Mouse (Mus musculus) stomach, embryonic 14.5 days (tissue): ENCODE data around the gene Qrich1. TPM values are rescaled to one million over a fixed set of nuclear protein-coding genes. Genes with fewer than 3 reads are reported as not detected.

Experiments used
- ATAC-seq: fragments of 200-750 bp; cut with Nextera tagmentation; 2 replicates; pipeline ENCODE4 v1.8.0; 2017; ENCODE audit warnings: low read depth, moderate TSS enrichment; ENCODE audit not compliant: insufficient number of reproducible peaks, insufficient read depth, low FRiP score
- H3K27ac ChIP-seq: fragments of 300-500 bp; sonication (generic); 2 replicates; pipeline ENCODE4 v1.5.1; 2014; ENCODE audit warnings: mild to moderate bottlenecking, low read length, moderate library complexity, mixed read lengths
- H3K27me3 ChIP-seq: fragments of 300-500 bp; sonication (generic); 2 replicates; pipeline ENCODE4 v1.6.1; 2014; ENCODE audit warnings: low read length, control low read depth, mixed read lengths; ENCODE audit not compliant: control insufficient read depth, insufficient read depth
- H3K36me3 ChIP-seq: fragments of 300-500 bp; sonication (generic); 2 replicates; pipeline ENCODE4 v1.6.1; 2014; ENCODE audit warnings: mild to moderate bottlenecking, control low read depth, low read length, moderate library complexity, mixed read lengths; ENCODE audit not compliant: control insufficient read depth, insufficient read depth
- H3K4me1 ChIP-seq: fragments of 300-500 bp; sonication (generic); 2 replicates; pipeline ENCODE4 v1.6.1; 2014; ENCODE audit warnings: low read length, control low read depth, mixed read lengths; ENCODE audit not compliant: control insufficient read depth, insufficient read depth
- H3K4me2 ChIP-seq: fragments of 300-500 bp; sonication (generic); replicated peaks from 2 replicates; pipeline ENCODE4 v1.6.1; 2014; ENCODE audit warnings: low read depth, low read length, control low read depth
- H3K4me3 ChIP-seq: fragments of 300-500 bp; sonication (generic); 2 replicates; pipeline ENCODE4 v1.5.1; 2014; ENCODE audit warnings: low read depth, low read length, control low read depth
- H3K9ac ChIP-seq: fragments of 300-500 bp; sonication (generic); replicated peaks from 2 replicates; pipeline ENCODE4 v1.6.1; 2014; ENCODE audit warnings: low read depth, mild to moderate bottlenecking, control low read depth, low read length, moderate library complexity, mixed read lengths
- H3K9me3 ChIP-seq: fragments of 300-500 bp; sonication (generic); 2 replicates; pipeline ENCODE4 v1.6.1; 2016; ENCODE audit warnings: low read depth, low read length, control low read depth; ENCODE audit not compliant: control insufficient read depth
- WGBS: fragments of 180-500 bp; shearing (Covaris S2); extraction: QIAGEN DNeasy Blood & Tissue Kit; methylation state at CpG from one replicate; pipeline ENCODE4 v1.1.7; 2014; 5-methylcytosine and 5-hydroxymethylcytosine counted together
- polyA plus RNA-seq: library from polyadenylated mRNA; unstranded; fragments of >200 nt; fragmentation: Nextera tagmentation; extraction: Ambion mirVana; gene quantifications from 2 replicates; pipeline ENCODE4 v1.2.1, GENCODE M21; 2014

Gene Qrich1
- polyA plus RNA-seq, 1 experiment from 2014 or later = 121 TPM

DNA sequence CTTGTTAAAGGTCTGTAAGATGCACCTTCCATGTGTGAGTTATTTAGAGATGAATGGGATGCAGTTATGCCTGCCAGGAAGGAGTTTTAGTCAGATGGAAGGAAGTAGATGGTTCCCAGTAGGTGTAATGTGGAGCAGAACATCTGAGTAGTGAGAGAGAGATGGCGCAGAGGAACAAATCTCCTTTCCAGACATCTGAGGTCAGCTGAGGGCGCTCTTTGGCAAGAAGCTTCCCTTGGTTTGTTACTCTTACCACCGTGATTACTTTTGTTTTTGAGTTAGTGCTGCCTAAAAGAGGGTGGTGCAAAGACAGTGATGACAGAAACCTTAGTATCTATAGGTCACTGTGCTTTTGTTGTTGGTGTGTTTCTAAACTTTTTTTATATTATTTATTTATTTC, 8.8 kb downstream of the Qrich1 start:
- no peak overlapping the region for H3K9ac ChIP-seq
- no peak for ATAC-seq
- H3K9me3 ChIP-seq = no peaks in the 10 kb centered on the region
- H3K36me3 ChIP-seq = peaks cover 24% of the 10 kb centered on the region
- H3K27ac ChIP-seq = no peak overlapping the region
- WGBS = 86% methylated on average over 3 of the region's 3 CpGs
- H3K4me1 ChIP-seq = no peaks in the 10 kb centered on the region
- no peak overlapping the region for H3K4me3 ChIP-seq
- H3K27me3 ChIP-seq = no peaks in the 10 kb centered on the region
- no peak overlapping the region for H3K4me2 ChIP-seq

DNA sequence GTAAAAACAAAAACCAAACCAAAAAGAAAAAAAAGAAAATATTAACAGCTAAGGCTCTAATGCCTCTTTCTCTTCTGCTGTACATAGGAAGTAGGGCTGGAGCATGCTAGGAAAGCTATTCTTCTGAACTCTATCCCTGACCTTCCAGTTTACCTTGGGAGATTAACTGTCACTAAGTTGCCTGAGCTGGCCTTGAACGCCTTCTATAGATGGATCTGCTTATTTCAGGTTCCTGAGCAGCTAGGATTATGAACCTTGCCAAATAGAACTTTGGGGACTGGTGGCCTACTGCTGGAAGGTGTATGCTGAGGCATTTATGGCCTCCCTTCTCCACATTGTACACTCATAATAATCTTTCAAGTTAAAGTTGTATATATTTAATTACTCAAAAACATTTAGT, 14.3 kb downstream of the Qrich1 start:
- no peaks in the 10 kb centered on the region for H3K27me3 ChIP-seq
- no peaks in the 10 kb centered on the region for H3K4me1 ChIP-seq
- H3K36me3 ChIP-seq = peaks cover 62% of the 10 kb centered on the region
- H3K9ac ChIP-seq = no peak overlapping the region
- H3K4me2 ChIP-seq = no peak overlapping the region
- no peak overlapping the region for H3K27ac ChIP-seq
- WGBS = 84% methylated on average over 1 of the region's 1 CpGs
- ATAC-seq = no peak
- H3K4me3 ChIP-seq = no peak overlapping the region
- no peaks in the 10 kb centered on the region for H3K9me3 ChIP-seq

GRCm38 (mm10) chr9:108531496-108531895, 14.9 kb downstream of the Qrich1 start:
- no peak overlapping the region for H3K9ac ChIP-seq
- H3K9me3 ChIP-seq = no peaks in the 10 kb centered on the region
- H3K27ac ChIP-seq = no peak overlapping the region
- peaks cover 64% of the 10 kb centered on the region for H3K36me3 ChIP-seq
- no peaks in the 10 kb centered on the region for H3K27me3 ChIP-seq
- H3K4me2 ChIP-seq = no peak overlapping the region
- H3K4me3 ChIP-seq = no peak overlapping the region
- ATAC-seq = no peak
- WGBS = 94% methylated on average over 1 of the region's 1 CpGs
- H3K4me1 ChIP-seq = no peaks in the 10 kb centered on the region

- peaks cover 68% of the 10 kb centered on the region for H3K36me3 ChIP-seq
- H3K9me3 ChIP-seq = no peaks in the 10 kb centered on the region
- no peak for ATAC-seq
- H3K27me3 ChIP-seq = no peaks in the 10 kb centered on the region
- H3K4me3 ChIP-seq = no peak overlapping the region
- H3K4me2 ChIP-seq = no peak overlapping the region
- H3K9ac ChIP-seq = no peak overlapping the region
- H3K27ac ChIP-seq = no peak overlapping the region
- no peaks in the 10 kb centered on the region for H3K4me1 ChIP-seq
Measured at GRCm38 (mm10) chr9:108540846-108541245, 24.2 kb downstream of the Qrich1 start.

- Histone ChIP-seq H3K4me3 (no peak overlapping the region), H3K27me3 (no peaks in the 10 kb centered on the region), H3K4me1 (no peaks in the 10 kb centered on the region), H3K4me2 (no peak overlapping the region), H3K9me3 (no peaks in the 10 kb centered on the region), H3K36me3 (peaks cover 75% of the 10 kb centered on the region), H3K9ac (no peak overlapping the region), H3K27ac (no peak overlapping the region)
- WGBS = 92% methylated on average over 3 of the region's 3 CpGs
- ATAC-seq = no peak
Measured at GRCm38 (mm10) chr9:108545986-108546385, 29.4 kb downstream of the Qrich1 start.

DNA sequence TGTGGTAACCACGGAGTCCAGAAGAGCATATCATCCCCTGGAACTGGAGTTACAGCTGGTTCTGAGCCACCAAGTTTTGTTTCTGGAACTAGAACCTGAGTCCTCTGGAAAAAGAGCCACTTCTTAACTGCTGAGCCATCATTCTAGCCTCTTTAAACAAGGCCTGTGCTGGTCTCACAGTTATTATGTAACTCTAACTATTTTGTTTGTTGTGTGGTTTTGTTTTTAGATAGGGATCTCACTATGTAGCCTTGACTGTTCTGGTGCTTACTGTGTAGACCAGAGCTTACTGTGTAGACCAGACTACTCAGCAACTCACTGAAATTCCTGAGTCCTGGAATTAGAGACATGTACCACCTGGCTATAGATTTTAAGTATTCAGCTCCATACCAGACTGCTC, 30.3 kb downstream of the Qrich1 start:
- no peak overlapping the region for H3K4me3 ChIP-seq
- no peaks in the 10 kb centered on the region for H3K4me1 ChIP-seq
- no peak overlapping the region for H3K27ac ChIP-seq
- no peak overlapping the region for H3K9ac ChIP-seq
- H3K4me2 ChIP-seq = no peak overlapping the region
- H3K27me3 ChIP-seq = no peaks in the 10 kb centered on the region
- no peak for ATAC-seq
- H3K36me3 ChIP-seq = peaks cover 70% of the 10 kb centered on the region
- H3K9me3 ChIP-seq = no peaks in the 10 kb centered on the region
- 94% methylated on average over 1 of the region's 1 CpGs for WGBS

GRCm38 (mm10) chr9:108559169-108559568, 42.6 kb downstream of the Qrich1 start:
- no peak for ATAC-seq
- Histone ChIP-seq H3K36me3 (peaks cover 64% of the 10 kb centered on the region), H3K9ac (no peak overlapping the region), H3K27me3 (no peaks in the 10 kb centered on the region), H3K27ac (no peak overlapping the region), H3K4me3 (no peak overlapping the region), H3K9me3 (no peaks in the 10 kb centered on the region), H3K4me1 (peaks cover 6% of the 10 kb centered on the region; the same call in 1 of the 2 replicates), H3K4me2 (no peak overlapping the region)
- WGBS = 88% methylated on average over 4 of the region's 4 CpGs

- Histone ChIP-seq H3K4me1 (peaks cover 6% of the 10 kb centered on the region; the same call in 1 of the 2 replicates), H3K27me3 (no peaks in the 10 kb centered on the region), H3K27ac (no peak within 1 kb of the TSS; the same call in 1 of the 2 replicates), H3K9ac (peak within 1 kb of the TSS; percentile 68), H3K9me3 (no peaks in the 10 kb centered on the region), H3K4me2 (peak within 1 kb of the TSS; percentile 81), H3K4me3 (peak within 1 kb of the TSS; percentile 63), H3K36me3 (peaks cover 58% of the 10 kb centered on the region)
- peak; percentile 99 for ATAC-seq
- WGBS = 0% methylated on average over 53 of the region's 53 CpGs
Measured at GRCm38 (mm10) chr9:108560227-108560841, 43.7 kb downstream of the Qrich1 start, which contains the start of gene Impdh2. Gene Impdh2, plus strand, starts transcription at chr9:108560286.

GRCm38 (mm10) chr9:108563671-108564070, 47.1 kb downstream of the Qrich1 start:
- Histone ChIP-seq H3K9me3 (no peaks in the 10 kb centered on the region), H3K27ac (no peak overlapping the region), H3K36me3 (peaks cover 37% of the 10 kb centered on the region), H3K4me2 (no peak overlapping the region), H3K4me3 (no peak overlapping the region), H3K27me3 (no peaks in the 10 kb centered on the region), H3K4me1 (peaks cover 20% of the 10 kb centered on the region), H3K9ac (no peak overlapping the region)
- WGBS = 93% methylated on average over 8 of the region's 8 CpGs
- ATAC-seq = no peak
